Mouse (Mus musculus) urinary bladder, postnatal 4 days (tissue): ENCODE results near the gene Il5ra.

Source experiments
- DNase-seq, 2 experiments: peaks; one replicate each; pipeline ENCODE4 v3.0.0; 2021 to 2022; ENCODE audit warnings: low spot score in 2 of 2

The Il5ra gene

DNA sequence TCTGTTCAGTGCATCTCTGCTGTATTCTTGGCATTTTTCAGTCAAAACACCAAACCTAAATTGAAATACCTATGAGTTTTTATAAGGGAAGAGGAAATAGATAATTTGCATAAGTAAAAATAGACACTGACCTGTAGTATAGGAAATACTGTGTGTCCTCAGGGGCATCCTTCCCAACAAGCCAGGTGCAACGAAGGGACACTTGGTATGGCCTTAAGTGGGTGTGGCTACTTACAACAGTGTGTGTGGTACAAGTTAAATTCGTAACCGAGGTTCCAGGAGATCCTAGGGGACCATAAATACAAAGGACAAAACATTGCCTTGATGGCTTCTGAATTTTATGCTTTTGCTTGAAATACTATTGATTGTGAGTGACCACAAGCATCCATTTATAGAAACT lies 10.6 kb downstream of the Il5ra start:
- no peak for DNase-seq

DNA sequence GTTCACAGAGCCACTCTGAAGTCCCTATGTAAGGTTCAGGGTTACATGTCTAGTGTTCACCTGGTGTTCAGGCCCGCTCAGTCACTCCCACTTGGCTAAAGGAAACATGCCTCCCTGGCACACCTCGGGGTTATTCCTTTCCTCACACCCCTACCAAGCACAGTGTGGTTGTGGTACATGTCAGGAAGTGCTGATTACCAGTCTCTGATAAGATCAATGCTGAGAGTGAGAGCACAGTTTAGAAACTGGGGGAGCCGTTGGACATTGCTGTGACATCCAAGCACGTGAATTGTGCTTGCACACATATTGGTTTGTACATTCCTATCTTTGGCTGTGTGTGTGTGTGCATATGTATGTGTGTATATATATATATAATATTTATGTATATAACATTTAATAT lies 16.3 kb downstream of the Il5ra start:
- no peak for DNase-seq

DNA sequence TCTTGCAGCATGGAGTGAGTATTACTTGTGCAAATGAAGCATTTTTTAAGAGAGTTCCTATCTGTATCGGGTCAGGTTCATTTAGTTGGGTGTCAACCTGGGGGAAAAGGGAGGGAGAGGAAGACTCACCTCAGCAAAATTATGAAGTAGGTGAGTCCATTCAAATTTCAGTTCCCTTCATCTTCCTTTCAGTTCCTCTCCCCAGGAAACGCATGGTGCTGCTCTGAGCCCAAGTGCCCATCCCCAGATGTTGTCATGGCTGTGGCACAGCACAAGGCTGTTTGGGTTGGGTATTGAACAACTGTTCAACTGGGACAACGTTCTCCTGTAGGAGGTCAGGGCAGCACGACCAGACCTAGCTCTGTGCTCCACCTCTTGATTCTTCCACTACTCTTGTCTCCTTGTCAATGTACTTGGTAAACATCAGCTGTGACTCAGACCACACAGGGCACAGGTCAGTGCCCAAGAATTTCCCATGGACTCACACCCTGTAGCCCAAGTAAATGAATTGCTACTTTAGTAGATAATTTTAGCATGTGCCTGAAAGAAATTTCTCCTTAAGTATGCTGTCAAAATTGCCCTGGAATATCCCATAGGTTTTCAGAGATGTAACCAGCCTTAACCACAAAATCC lies 19.0 kb downstream of the Il5ra start:
- no peak for DNase-seq

DNA sequence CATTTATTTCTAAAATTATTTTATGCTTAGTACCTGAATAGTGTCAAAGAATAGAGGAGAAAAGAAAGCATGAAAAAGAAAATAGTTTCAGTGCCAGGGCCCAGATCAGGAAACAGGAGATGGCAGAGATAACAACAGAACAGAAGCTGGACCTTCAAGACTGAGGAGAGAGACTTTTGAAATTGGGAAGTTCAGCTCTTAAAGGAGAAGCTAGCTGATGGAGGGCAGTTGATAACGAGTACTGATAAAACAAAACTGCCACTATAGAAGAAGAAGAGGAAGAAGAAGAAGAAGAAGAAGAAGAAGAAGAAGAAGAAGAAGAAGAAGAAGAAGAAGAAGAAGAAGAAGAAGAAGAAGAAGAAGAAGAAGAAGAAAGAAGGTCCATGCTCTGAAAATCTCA lies 21.1 kb downstream of the Il5ra start:
- no peak for DNase-seq

DNA sequence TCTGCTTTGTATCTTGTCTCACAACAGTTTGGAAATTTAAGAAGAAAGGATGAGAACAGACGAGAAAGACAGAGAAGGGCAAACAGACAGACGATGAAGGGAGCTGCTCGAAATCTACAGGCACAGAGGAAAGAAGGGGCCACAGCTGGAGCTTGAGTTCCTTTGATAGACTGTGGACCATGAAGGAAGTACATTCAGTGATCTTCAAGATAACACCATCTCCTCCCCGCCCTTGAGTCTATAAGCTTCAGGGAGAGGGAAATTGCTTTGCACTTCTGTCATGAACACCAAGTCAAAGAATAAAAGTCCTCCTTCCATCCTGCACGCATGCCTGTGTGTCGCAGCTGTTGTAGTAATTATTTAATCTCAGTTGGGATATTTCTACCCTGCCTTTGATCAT lies 22.8 kb downstream of the Il5ra start:
- DNase-seq: no peak

DNA sequence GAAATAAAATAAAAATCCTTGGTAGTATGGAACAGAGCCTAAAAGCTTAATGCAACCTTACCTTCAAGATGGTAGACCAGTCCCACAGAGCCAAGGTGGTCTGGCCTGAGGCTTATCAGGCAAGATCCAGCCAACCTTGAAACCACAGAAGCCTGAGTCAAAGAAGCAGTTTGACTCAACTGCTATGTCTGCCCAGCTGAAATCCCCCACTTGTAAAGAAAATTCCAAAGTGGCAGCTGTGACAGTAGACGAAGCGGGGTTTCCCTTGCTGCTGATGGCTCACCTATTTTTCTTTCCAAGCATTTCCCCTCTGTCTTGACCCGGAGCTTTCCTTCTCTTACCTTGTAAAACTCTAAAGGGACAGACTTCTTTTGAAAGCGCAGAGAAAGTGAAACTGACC lies 23.2 kb downstream of the Il5ra start:
- DNase-seq: no peak

DNA sequence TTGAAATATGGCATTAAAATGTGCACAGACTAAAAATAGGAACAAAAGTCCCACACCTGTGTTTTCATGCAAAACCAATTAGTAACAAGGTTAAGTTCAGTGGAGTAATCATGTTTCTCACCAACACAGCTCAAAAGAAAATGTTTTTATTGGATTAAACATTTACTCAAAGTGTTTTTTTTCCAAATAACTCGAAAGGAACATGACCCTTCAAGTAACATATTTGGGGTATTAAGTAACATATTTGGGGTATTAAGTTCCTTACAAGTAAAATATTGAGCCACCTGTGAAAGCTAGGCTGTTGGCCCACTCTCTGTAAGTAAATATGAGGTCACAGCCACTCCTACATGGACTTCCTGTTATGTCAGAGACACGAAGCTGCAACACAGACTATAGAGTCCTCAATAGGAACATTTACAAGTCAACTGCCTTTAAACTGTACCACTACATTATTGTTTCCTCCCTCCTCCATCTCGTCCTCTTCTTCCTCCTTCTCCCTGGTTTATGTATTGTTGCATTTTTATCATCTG lies 43.3 kb downstream of the Il5ra start:
- no peak for DNase-seq

DNA sequence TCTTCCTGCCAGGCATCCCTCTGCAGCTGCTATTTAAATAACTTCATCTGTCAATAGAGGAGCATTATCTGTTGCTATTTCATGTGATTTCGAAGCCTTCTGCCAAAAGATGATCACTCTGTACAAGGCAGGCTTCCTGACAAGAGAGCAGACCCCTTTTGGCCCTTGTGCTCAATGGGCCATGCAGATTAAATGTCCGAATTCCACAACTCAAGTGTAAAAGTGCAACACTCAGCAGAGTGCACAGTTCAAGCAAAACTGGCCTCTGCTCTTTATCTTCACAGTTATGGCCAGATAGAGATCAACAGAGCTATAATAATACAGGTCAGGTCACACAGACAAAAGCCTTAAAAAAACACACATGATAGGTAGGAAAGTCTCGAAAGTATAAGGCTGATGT lies 46.9 kb downstream of the Il5ra start:
- DNase-seq: no peak

DNA sequence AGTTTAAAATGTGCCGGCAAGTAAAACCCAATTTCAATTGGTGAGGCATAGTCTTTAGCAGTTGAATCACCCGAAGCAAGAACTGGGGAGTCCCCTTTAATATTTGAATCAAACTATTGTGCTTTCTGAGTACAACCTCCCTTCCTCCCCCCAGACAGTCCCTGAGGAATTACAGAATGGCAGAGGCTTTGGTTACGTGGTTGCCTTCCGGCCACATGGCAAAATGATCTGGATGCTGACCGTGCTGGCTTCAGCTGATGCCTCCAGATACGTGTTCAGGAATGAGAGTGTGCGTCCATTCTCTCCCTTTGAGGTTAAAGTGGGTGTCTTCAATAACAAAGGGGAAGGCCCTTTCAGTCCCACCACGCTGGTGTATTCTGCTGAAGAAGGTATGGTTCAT lies 73.3 kb downstream of the Il5ra start:
- no peak for DNase-seq

DNA sequence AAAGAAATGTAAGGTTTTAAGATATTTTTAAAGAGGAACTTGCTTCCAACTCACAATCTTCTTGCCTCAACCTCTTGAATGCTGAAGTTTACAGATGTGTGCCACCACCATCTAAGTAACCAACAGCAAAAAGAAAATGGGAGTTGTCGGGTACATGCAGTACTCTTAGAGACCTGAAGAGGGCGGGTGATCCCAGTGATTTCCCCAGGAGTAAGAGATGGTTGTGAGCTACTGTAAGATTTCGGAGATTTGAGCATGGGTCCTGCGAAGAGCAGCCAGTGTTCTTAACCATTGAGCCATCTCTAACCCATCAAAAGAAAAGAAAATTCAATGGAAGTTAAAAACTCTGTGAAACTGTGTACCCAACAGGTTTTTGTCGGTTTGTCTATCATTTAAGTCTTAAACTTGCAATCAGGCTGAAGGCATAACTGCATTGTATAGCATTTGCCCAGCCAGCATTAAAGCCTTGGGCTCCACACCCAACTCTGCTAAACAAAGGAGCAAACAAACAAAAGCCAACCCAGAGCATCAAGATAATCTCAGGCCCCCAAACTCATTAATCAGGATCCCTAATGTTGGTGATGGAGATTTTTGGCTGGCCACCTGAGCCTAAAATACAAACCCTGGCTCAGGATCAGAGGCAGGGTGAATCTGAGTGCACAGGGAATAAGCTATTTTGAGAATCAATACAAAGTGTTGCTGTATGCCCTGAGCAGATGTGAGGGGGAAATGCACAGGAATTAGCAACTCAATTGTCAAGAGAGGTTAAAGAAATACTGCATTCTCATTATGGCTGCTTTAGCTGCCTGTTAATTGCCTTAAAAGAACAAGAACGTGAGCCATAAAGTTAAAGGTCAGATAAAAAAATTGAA lies 84.8 kb downstream of the Il5ra start:
- peak in 1 of 2 experiments; percentile 60 for DNase-seq
